Mouse (Mus musculus): ENCODE measurements at regions not wholly inside any gene's neighbourhood (a gene's known extent, or its start where the extent isn't known, plus 50 kb on each side); places are given as distances from the start of the nearest gene placed in this dataset.

GRCm38 (mm10) chr6:4414166-4414565 is 90.4 kb upstream of the Col1a2 start:
- TF ChIP-seq ZC3H11A (IDR thresholded peaks at IDR 0.05; ENCODE audit: borderline replicate concordance, low read depth, low read length) = peak; percentile 40; the same call in 1 of the 2 replicates
- no peak for TF ChIP-seq MAFK (IDR thresholded peaks at IDR 0.05; ENCODE audit: insufficient read depth, low read depth, low read length)
- no peak for TF ChIP-seq CHD2 (IDR thresholded peaks at IDR 0.05; ENCODE audit: low read depth, low read length)
